Mouse (Mus musculus) lung, adult 2 months (tissue): ENCODE data around the gene Leng8. TPM values are rescaled to one million over a fixed set of nuclear protein-coding genes. Genes with fewer than 3 reads are reported as not detected.
A peak's percentile ranks its signal among the peaks of the same experiment; 100 is the strongest.

Experiments used
- DNase-seq: peaks from one replicate; pipeline ENCODE4 v3.0.0; 2022
- H3K4me1 ChIP-seq: fragments of 200-500 bp; 2 replicates; pipeline ENCODE4 v1.6.1; 2011; ENCODE audit warnings: low read length; ENCODE audit not compliant: control insufficient read depth, insufficient read depth
- H3K4me3 ChIP-seq: fragments of 200-500 bp; replicated peaks from 2 replicates; pipeline ENCODE3; 2011; ENCODE audit warnings: low read depth, mild to moderate bottlenecking, control low read depth, low read length; ENCODE audit errors: extremely low read depth
- CTCF ChIP-seq: fragments of 200-500 bp; IDR thresholded peaks from 2 replicates; pipeline ENCODE4 v1.5.1; 2011; ENCODE audit warnings: mild to moderate bottlenecking, low read length, control low read depth; ENCODE audit not compliant: insufficient read depth
- POLR2A ChIP-seq: fragments of 200-500 bp; IDR thresholded peaks from 2 replicates; pipeline ENCODE4 v1.6.1; 2011; ENCODE audit warnings: low read depth, mild to moderate bottlenecking, control low read depth, low read length, borderline replicate concordance; ENCODE audit errors: extremely low read depth
- WGBS: fragments of 180-500 bp; shearing (Covaris S2); methylation state at CpG from one replicate; pipeline ENCODE4 v1.1.7; 2018; 5-methylcytosine and 5-hydroxymethylcytosine counted together
- polyA plus RNA-seq: library from polyadenylated mRNA; depleted of rRNA; stranded (reverse); fragments of >200 nt; gene quantifications from 2 replicates; pipeline ENCODE4 v1.2.3, GENCODE M21; 2012

Leng8 gene
- polyA plus RNA-seq, 1 experiment: 958 TPM

GRCm38 (mm10) chr7:4145552-4146190 lies 8.8 kb downstream of the Leng8 start:
- peak; percentile 42 for DNase-seq
- Histone ChIP-seq H3K4me3 (no peak overlapping the region), H3K4me1 (peaks cover 6% of the 10 kb centered on the region)
- WGBS: 48% methylated on average over 6 of the region's 6 CpGs
- TF ChIP-seq POLR2A: no peak
- TF ChIP-seq CTCF: peak; percentile 82

GRCm38 (mm10) chr7:4146241-4147180 lies 9.7 kb downstream of the Leng8 start:
- no peak for DNase-seq
- peaks cover 9% of the 10 kb centered on the region for H3K4me1 ChIP-seq
- 89% methylated on average over 23 of the region's 23 CpGs for WGBS
- no peak overlapping the region for H3K4me3 ChIP-seq
- TF ChIP-seq CTCF: no peak
- TF ChIP-seq POLR2A: no peak

- no peak for TF ChIP-seq POLR2A
- no peak for TF ChIP-seq CTCF
- WGBS: 77% methylated on average over 20 of the region's 20 CpGs
- DNase-seq: no peak
- Histone ChIP-seq H3K4me1 (peaks cover 9% of the 10 kb centered on the region), H3K4me3 (no peak overlapping the region)
These were observed 10.5 kb downstream of the Leng8 start for GRCm38 (mm10) chr7:4147371-4147770.

- TF ChIP-seq POLR2A (no peak), CTCF (no peak)
- H3K4me3 ChIP-seq: no peak overlapping the region
These were observed 11.0 kb downstream of the Leng8 start for GRCm38 (mm10) chr7:4147836-4148235.

GRCm38 (mm10) chr7:4148341-4149208 lies 11.7 kb downstream of the Leng8 start:
- peak; percentile 23 for DNase-seq
- peak overlapping the region; percentile 90 for H3K4me3 ChIP-seq
- peaks cover 9% of the 10 kb centered on the region for H3K4me1 ChIP-seq
- TF ChIP-seq CTCF (no peak), POLR2A (no peak)
- whole genome bisulfite sequencing: 27% methylated on average over 18 of the region's 18 CpGs

More at GRCm38 (mm10) chr7:4147836-4148235, 11.0 kb downstream of the Leng8 start:
- H3K4me1 ChIP-seq: peaks cover 9% of the 10 kb centered on the region
- DNase-seq: no peak
- WGBS: 71% methylated on average over 4 of the region's 4 CpGs

GRCm38 (mm10) chr7:4149209-4150054 lies 12.6 kb downstream of the Leng8 start:
- peaks cover 9% of the 10 kb centered on the region for H3K4me1 ChIP-seq
- peak overlapping the region; percentile 90 for H3K4me3 ChIP-seq
- WGBS: under 1% methylated on average over 64 of the region's 64 CpGs
- TF ChIP-seq POLR2A: peak; percentile 82; the same call in 1 of the 2 replicates
- no peak for TF ChIP-seq CTCF
- peak; percentile 88 for DNase-seq

- 2% methylated on average over 14 of the region's 14 CpGs for WGBS
- peak; percentile 69 for DNase-seq
- no peak for TF ChIP-seq POLR2A
- TF ChIP-seq CTCF: no peak
- Histone ChIP-seq H3K4me3 (peak within 1 kb of the TSS; percentile 90), H3K4me1 (peaks cover 9% of the 10 kb centered on the region)
These were observed 13.3 kb downstream of the Leng8 start, which contains the start of gene Leng9 for GRCm38 (mm10) chr7:4150059-4150541. Leng9 (minus strand) TSS chr7:4150374.

- Histone ChIP-seq H3K4me1 (peaks cover 9% of the 10 kb centered on the region), H3K4me3 (peak overlapping the region; percentile 90)
- no peak for TF ChIP-seq CTCF
- TF ChIP-seq POLR2A: peak; percentile 49; the same call in 1 of the 2 replicates
- 8% methylated on average over 14 of the region's 14 CpGs for WGBS
- peak; percentile 71 for DNase-seq
These were observed 14.0 kb downstream of the Leng8 start for GRCm38 (mm10) chr7:4150811-4151221.
